Mouse (Mus musculus) MN1 (cell line): ENCODE results near the gene Ttyh2.

ENCODE experiments used
- DNase-seq: peaks from one replicate; pipeline ENCODE4 v3.0.0-alpha.2; 2016; ENCODE audit warnings: low spot score

Ttyh2 gene

DNA sequence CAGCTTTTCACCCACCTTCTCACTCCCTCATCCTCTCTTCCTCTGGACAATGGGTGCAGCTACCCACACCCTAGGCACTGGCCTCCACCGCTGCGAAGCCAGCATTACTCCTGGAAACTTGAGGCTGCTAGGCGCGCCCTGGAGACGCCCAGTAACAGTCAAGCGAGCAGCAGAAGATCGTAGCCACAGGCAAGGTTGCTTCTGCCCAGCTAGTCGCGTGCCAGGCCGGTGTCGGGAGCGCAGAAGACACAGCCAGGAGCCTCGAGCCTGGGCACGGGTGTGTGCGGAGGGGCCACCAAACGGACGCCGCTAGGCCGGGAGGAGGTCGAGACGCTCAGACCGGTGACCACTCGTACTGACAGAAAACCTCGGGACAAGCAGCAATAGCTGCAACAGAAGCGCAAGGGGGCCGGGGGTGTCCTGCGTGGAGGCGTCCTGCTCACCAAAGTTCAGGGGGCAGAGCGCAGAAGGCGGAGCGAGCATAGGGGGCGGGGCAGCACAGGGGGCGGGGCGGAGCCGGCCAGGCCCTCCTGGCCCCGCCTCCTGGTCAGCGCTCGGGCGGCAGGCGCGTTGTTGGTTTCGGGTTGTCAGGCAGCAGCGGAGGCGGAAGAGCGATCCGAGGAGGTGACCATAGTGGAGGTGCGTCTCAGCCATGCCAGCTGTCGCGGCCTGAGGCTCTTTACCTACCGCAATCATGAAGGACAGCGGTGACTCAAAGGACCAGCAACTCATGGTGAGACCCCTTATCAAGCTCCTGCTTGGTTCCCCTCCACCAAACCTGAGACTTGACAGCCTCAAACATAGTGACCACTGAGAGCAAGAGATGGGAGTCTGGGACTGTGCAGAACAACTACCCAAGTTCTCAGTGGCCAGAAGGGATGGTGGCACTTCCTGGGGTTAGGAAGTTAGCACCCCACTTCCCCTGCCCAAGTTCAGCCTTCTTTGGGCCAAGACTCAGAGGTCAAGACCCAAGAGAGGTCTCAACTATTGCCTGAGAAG is 89.9 kb downstream of the Ttyh2 start, which contains the start of gene Kif19a:
Kif19a (plus strand) TSS at position 569 of the 999 bp plus-strand sequence.
- DNase-seq, result no peak

DNA sequence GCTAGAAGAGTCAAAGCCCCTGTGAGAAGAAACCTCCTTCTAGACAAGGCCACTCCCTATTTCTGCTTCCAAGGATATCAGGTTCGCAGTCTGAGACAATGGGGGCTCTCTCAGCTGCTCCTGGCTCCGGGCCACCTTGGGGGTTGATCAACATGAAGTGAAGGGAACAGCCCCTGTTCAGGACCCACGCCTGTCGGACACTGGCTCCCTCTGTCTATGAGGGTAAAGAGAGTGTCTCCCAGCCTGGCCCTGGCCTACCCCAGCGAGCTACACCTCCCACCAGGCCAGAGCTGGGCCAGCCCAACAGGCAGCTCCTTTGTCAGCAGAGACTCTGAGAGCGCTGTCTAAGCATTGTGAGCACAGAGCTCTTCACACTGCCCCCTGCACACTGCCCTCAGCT is 94.7 kb downstream of the Ttyh2 start:
- no peak for DNase-seq
